Mouse (Mus musculus): Measurements from ENCODE around the gene Taf1c.

- no peak for TF ChIP-seq CTCF (IDR thresholded peaks at IDR 0.05)
- TF ChIP-seq EP300 (IDR thresholded peaks at IDR 0.05) = no peak
Measured at GRCm38 (mm10) chr8:119557132-119557531, 47.9 kb downstream of the Taf1c start.
